Mouse (Mus musculus) cerebellum, adult 8-10 months (tissue): Measurements from ENCODE around the gene Agtpbp1.

Experiments
- DNase-seq: peaks from one replicate; pipeline ENCODE4 v3.0.0; 2022

Gene Agtpbp1

DNA sequence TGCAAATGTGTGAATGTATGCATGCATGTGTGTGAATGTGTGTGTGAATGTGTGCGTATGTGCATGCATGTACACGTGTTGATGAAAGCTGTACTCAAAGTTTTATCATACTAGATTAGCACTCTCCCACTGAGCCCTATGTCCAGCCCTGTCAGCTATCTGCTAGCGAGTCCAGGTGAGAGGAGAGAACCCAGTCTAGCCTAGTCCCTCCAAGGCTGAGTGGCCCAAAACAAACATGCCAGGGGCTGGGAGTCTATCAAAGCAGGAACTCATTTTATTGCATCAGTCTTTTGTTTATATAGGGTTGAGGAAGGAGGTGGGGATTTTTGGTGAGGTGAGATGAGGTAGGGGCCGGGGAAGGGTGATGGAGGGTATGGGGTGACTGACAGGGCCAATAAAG, 172.4 kb downstream of the Agtpbp1 start:
- no peak for DNase-seq

DNA sequence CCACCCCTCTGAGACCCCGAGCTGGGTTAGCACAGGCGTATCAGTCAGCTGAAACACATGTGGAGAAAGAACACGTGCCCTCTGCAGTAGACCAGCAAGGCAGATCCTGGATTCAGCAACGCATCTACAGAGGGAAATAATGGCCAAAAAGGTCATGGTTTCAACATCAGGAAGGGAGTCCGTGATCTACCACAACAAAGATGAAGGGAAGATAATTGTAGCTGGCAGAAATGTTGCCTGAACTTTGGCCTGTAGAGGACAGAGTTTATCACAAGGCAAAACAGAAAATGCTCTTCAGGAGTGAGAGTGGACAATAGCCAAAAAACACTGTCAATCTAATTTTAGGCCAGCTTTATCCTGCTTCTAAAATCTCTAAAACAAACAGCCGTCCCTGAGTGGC, 177.8 kb downstream of the Agtpbp1 start:
- DNase-seq = no peak

DNA sequence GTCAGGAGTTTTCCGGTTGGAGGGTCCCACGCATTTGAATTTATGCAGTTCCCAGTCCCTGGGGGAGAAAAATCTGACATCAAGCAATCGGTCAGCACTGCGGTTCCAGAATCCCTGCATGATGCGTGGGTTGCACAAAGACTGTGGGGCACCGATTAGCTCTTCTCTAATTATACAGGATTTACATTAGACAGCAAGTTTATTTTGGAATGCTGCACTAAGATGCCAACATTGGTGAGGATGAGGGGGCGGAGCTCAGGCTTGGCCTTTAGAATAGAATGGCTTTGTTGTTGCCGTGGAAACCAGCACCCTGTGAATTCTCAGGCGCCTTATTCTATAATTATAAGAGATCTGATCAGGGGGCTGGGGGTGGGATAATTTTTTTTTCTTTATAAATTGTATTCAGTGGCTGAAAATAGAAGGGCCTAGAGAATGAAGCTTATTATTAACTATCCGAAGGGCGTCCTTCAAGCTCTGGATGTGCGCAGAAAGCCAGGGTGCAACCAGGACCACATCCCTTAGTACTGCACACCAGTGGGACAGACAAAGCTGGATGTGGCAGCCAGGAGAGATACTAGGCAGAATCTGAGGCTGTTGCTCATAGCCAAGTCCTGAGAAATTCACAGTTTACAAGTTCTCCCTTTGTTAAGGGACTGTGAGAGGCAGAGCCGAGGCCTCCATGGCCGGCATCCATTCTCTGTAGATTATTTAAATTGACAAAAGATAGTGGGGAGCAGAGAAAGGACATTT, 182.8 kb downstream of the Agtpbp1 start:
- DNase-seq = no peak

DNA sequence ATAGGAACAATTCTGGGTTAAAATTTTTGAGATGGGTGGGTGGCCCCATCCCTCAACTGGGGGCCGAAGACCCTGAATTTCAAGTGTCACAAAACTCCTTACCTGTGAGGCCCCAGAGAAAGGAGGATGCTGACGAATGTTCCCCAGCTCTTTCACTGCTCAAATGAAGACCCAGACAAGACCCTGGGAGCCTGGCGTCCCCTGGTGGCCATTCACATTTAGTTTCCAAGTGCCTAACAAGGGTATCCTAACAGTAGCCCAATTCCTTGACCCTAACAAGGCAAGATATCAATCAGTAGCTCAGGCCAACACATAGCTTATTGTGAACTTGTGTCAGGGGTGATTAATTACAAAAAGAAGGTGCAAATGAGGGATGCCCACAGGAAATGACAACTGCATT, 187.5 kb downstream of the Agtpbp1 start:
- DNase-seq = peak; percentile 21
